Mouse (Mus musculus) CH12.LX (cell line): ENCODE results near the gene Krt20. TPM values are rescaled to one million over a fixed set of nuclear protein-coding genes. Genes with fewer than 3 reads are reported as not detected.

Experiments used
- DNase-seq: peaks from one replicate; pipeline ENCODE4 v3.0.0-alpha.2; 2013; ENCODE audit errors: extremely low read depth
- H3K27ac ChIP-seq: 2 replicates; pipeline ENCODE4 v1.5.1; 2012; ENCODE audit warnings: low read depth, mild to moderate bottlenecking, control low read depth, moderate library complexity; ENCODE audit not compliant: insufficient read depth
- H3K27me3 ChIP-seq: replicated peaks from 2 replicates; pipeline ENCODE3; 2012; ENCODE audit warnings: inconsistent platforms
- H3K36me3 ChIP-seq, 2 experiments: replicated peaks in 1 of 2; 2 replicates each; pipeline versions ENCODE3 to v1.6.1; 2012; ENCODE audit warnings: inconsistent platforms in 1 of 2, low read length in 1 of 2, mild to moderate bottlenecking in 1 of 2, mixed read lengths in 1 of 2, moderate library complexity in 1 of 2; ENCODE audit not compliant: control insufficient read depth in 1 of 2, insufficient read depth in 1 of 2
- H3K4me1 ChIP-seq, 2 experiments: 2 replicates each; pipeline ENCODE4 v1.6.1; 2012; ENCODE audit warnings: inconsistent platforms in 1 of 2, moderate library complexity in 1 of 2; ENCODE audit not compliant: insufficient read depth in 2 of 2, control insufficient read depth in 1 of 2
- H3K4me2 ChIP-seq: 2 replicates; pipeline ENCODE4 v1.6.1; 2012; ENCODE audit warnings: low read depth, mild to moderate bottlenecking, control low read depth; ENCODE audit not compliant: poor library complexity, insufficient read depth, severe bottlenecking
- H3K4me3 ChIP-seq, 3 experiments: fragments of 150-350 bp in 1 of 3; sonication (generic) in 1 of 3; replicated peaks in 1 of 3; 2 replicates each; pipeline versions ENCODE3 to v1.5.1; 2011 to 2012; ENCODE audit warnings: low read depth in 2 of 3, low read length in 2 of 3, mild to moderate bottlenecking in 2 of 3, moderate library complexity in 2 of 3, control low read depth in 1 of 3, improper control_type of control experiment in 1 of 3, inconsistent platforms in 1 of 3, mixed read lengths in 1 of 3; ENCODE audit not compliant: poor library complexity in 1 of 3
- H3K79me2 ChIP-seq: replicated peaks from 2 replicates; pipeline ENCODE4 v1.6.1; 2012; ENCODE audit warnings: mild to moderate bottlenecking, moderate library complexity; ENCODE audit not compliant: control insufficient read depth, poor library complexity, insufficient read depth, severe bottlenecking; ENCODE audit errors: extremely low read depth
- H3K9ac ChIP-seq: 2 replicates; pipeline ENCODE4 v1.6.1; 2012; ENCODE audit warnings: low read depth, mild to moderate bottlenecking, control low read depth, moderate library complexity; ENCODE audit not compliant: insufficient read depth
- H3K9me3 ChIP-seq: replicated peaks from 2 replicates; pipeline ENCODE3; 2012; ENCODE audit warnings: low read length, inconsistent platforms, mixed read lengths
- BHLHE40 ChIP-seq: IDR thresholded peaks from 2 replicates; pipeline ENCODE4 v1.6.1; 2011; ENCODE audit warnings: mild to moderate bottlenecking, low read depth, low read length, improper control_type of control experiment
- EP300 ChIP-seq: IDR thresholded peaks from 2 replicates; pipeline ENCODE4 v1.6.1; 2011; ENCODE audit warnings: low read length, improper control_type of control experiment
- GABPA ChIP-seq: IDR thresholded peaks from 2 replicates; pipeline ENCODE4 v1.6.1; 2012; ENCODE audit warnings: low read depth, low read length, improper control_type of control experiment, inconsistent platforms; ENCODE audit not compliant: insufficient replicate concordance
- HCFC1 ChIP-seq: IDR thresholded peaks from 2 replicates; pipeline ENCODE4 v1.6.1; 2012; ENCODE audit warnings: low read depth, mild to moderate bottlenecking, inconsistent platforms, low read length, improper control_type of control experiment
- IRF4 ChIP-seq: IDR thresholded peaks from 2 replicates; pipeline ENCODE4 v1.6.1; 2014; ENCODE audit warnings: low read depth, mild to moderate bottlenecking, inconsistent platforms, low read length, improper control_type of control experiment
- KAT2A ChIP-seq: IDR thresholded peaks from 2 replicates; pipeline ENCODE4 v1.6.1; 2012; ENCODE audit warnings: low read length, improper control_type of control experiment, inconsistent platforms; ENCODE audit not compliant: insufficient replicate concordance
- MAFK ChIP-seq: IDR thresholded peaks from 2 replicates; pipeline ENCODE4 v1.6.1; 2011; ENCODE audit warnings: low read length, improper control_type of control experiment; ENCODE audit not compliant: insufficient replicate concordance
- MAZ ChIP-seq: IDR thresholded peaks from 2 replicates; pipeline ENCODE4 v1.6.1; 2012; ENCODE audit warnings: low read depth, mild to moderate bottlenecking, inconsistent platforms, low read length, improper control_type of control experiment, moderate library complexity
- MEF2A ChIP-seq: IDR thresholded peaks from 2 replicates; pipeline ENCODE4 v1.6.1; 2014; ENCODE audit warnings: low read depth, mild to moderate bottlenecking, inconsistent platforms, low read length, improper control_type of control experiment, borderline replicate concordance
- MYC ChIP-seq: IDR thresholded peaks from 2 replicates; pipeline ENCODE4 v1.6.1; 2011; ENCODE audit warnings: low read depth, mild to moderate bottlenecking, improper control_type of control experiment, low read length
- PAX5 ChIP-seq: IDR thresholded peaks from 2 replicates; pipeline ENCODE4 v1.6.1; 2012; ENCODE audit warnings: low read length, inconsistent platforms, mixed read lengths
- POLR2A ChIP-seq: IDR thresholded peaks from 2 replicates; pipeline ENCODE4 v1.6.1; 2011; ENCODE audit warnings: low read depth, mild to moderate bottlenecking, improper control_type of control experiment, low read length
- POLR2AphosphoS2 ChIP-seq: IDR thresholded peaks from 2 replicates; pipeline ENCODE4 v1.6.1; 2011; ENCODE audit warnings: low read depth, low read length, improper control_type of control experiment
- SIN3A ChIP-seq: IDR thresholded peaks from 2 replicates; pipeline ENCODE4 v1.6.1; 2012; ENCODE audit warnings: low read length, improper control_type of control experiment, inconsistent platforms
- TCF12 ChIP-seq: IDR thresholded peaks from 2 replicates; pipeline ENCODE4 v1.6.1; 2014; ENCODE audit warnings: low read depth, mild to moderate bottlenecking, inconsistent platforms, low read length, improper control_type of control experiment
- UBTF ChIP-seq: IDR thresholded peaks from 2 replicates; pipeline ENCODE4 v1.6.1; 2012; ENCODE audit warnings: low read depth, mild to moderate bottlenecking, inconsistent platforms, low read length, improper control_type of control experiment, moderate library complexity
- USF1 ChIP-seq: IDR thresholded peaks from 2 replicates; pipeline ENCODE4 v1.6.1; 2014; ENCODE audit warnings: low read depth, mild to moderate bottlenecking, inconsistent platforms, low read length, improper control_type of control experiment
- ZC3H11A ChIP-seq: IDR thresholded peaks from 2 replicates; pipeline ENCODE4 v1.6.1; 2012; ENCODE audit warnings: low read depth, mild to moderate bottlenecking, inconsistent platforms, low read length, improper control_type of control experiment
- ZKSCAN1 ChIP-seq: IDR thresholded peaks from 2 replicates; pipeline ENCODE4 v1.6.1; 2012; ENCODE audit warnings: low read depth, inconsistent platforms, low read length, improper control_type of control experiment, borderline replicate concordance
- dilution Hi-C: fragments of 300-500 bp; cut with MboI; formaldehyde crosslinking; loops from 2 replicates; pipeline ENCODE4 v1.14.3; 2020; ENCODE audit warnings: low sequenced_read_pairs; ENCODE audit not compliant: extremely low pct_unique_long_range_greater_than_20kb, extremely low pct_ligation_motif_present
- in situ Hi-C: fragments of 300-500 bp; cut with MboI; formaldehyde crosslinking; loops from 3 replicates; pipeline ENCODE4 v1.14.3; 2019; ENCODE audit warnings: low sequenced_read_pairs, low pct_ligation_motif_present, low pct_unique_long_range_greater_than_20kb, mixed read lengths
- polyA plus RNA-seq: library from polyadenylated mRNA; unstranded; fragments of >175 nt; gene quantifications from 2 replicates; pipeline ENCODE4 v1.2.1, GENCODE M21; 2012; ENCODE audit warnings: low read depth; ENCODE audit not compliant: insufficient read length
- total RNA-seq, 2 experiments: library from RNA; depleted of rRNA; stranded (reverse); fragments of 300-350 nt in 1 of 2; fragments of >200 nt in 1 of 2; gene quantifications; 2 replicates each; pipeline ENCODE4 v1.2.3; 2012 to 2014

The Krt20 gene
- total and polyA plus RNA-seq, 3 experiments: not detected

DNA sequence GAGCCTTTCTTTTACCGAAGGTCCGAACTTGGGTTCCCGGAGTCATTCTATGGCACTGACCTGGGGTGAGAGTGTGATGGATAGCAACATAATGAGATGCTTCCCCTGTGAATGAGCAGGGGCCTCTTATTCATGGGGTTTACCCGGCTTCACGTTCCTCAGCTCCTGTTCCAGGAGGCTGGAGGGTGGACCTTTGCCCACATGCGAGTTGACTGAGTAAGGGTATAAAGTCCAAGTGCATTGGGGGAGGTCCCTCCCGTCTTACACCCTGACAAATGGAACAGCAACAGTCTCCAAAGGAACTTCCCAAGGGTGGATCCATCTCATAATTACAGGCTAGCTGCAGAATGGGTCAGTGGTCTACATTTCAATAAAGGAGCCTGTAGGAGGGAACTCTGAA lies 23.8 kb upstream of the Krt20 start:
- no peak for DNase-seq
- in situ Hi-C loops (loop anchor here (5.0 to 10.0 kb wide), 3 partner anchors 79 to 833 kb away; no protein-coding TSS in a partner anchor), dilution Hi-C loops (no loop called here)
- no peak overlapping the region for H3K27ac ChIP-seq
- no peak for TF ChIP-seq POLR2A
- no peak for TF ChIP-seq MAFK
- no peak for TF ChIP-seq PAX5
- TF ChIP-seq KAT2A: no peak
- no peaks in the 10 kb centered on the region for H3K36me3 ChIP-seq
- H3K4me2 ChIP-seq: no peak overlapping the region
- no peak overlapping the region for H3K4me3 ChIP-seq
- H3K79me2 ChIP-seq: no peaks in the 10 kb centered on the region
- H3K4me1 ChIP-seq: no peaks in the 10 kb centered on the region
- H3K9me3 ChIP-seq: no peaks in the 10 kb centered on the region
- H3K9ac ChIP-seq: no peak overlapping the region
- peaks cover 73% of the 10 kb centered on the region for H3K27me3 ChIP-seq

DNA sequence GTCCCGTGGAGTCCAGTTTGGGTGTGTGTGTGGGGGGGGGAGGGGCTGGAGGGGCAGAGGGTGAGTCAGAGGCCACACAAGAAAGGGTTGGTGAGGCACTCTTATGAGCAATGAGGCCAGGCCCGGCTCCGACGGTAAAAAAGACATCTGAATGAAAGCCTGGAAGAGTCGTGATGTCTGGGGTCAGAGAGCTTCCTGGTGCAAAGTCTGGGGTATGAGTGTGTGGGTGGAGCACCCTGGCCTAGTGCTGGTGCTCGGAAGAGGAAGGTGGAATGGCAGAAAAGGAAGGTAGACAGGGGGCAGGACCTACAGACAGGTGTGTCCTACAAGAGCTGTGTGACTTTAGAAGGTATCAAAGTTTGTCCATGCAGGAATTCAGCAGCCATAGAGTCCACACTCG lies 20.9 kb upstream of the Krt20 start:
- dilution Hi-C loops (no loop called here), in situ Hi-C loops (no loop called here)
- no peak overlapping the region for H3K27ac ChIP-seq
- H3K27me3 ChIP-seq: peaks cover 72% of the 10 kb centered on the region
- no peaks in the 10 kb centered on the region for H3K9me3 ChIP-seq
- H3K79me2 ChIP-seq: no peaks in the 10 kb centered on the region
- no peak overlapping the region for H3K9ac ChIP-seq
- no peak overlapping the region for H3K4me3 ChIP-seq
- no peak overlapping the region for H3K4me2 ChIP-seq
- no peak for TF ChIP-seq POLR2AphosphoS2
- no peak for TF ChIP-seq EP300
- no peak for TF ChIP-seq MEF2A
- no peak for TF ChIP-seq POLR2A
- no peak for TF ChIP-seq ZC3H11A
- TF ChIP-seq MYC: no peak
- no peak for TF ChIP-seq TCF12
- TF ChIP-seq SIN3A: no peak
- TF ChIP-seq KAT2A: no peak
- no peak for TF ChIP-seq IRF4
- TF ChIP-seq UBTF: no peak
- no peak for TF ChIP-seq MAFK
- no peak for TF ChIP-seq HCFC1
- TF ChIP-seq ZKSCAN1: no peak
- TF ChIP-seq BHLHE40: no peak
- TF ChIP-seq USF1: no peak
- no peak for TF ChIP-seq GABPA
- TF ChIP-seq MAZ: no peak
- no peak for DNase-seq
- H3K4me1 ChIP-seq: peaks cover 0 to 3% of the 10 kb centered on the region in 2 experiments; a peak in 2 of 4 replicates
- no peaks in the 10 kb centered on the region for H3K36me3 ChIP-seq
